Mouse (Mus musculus): Measurements from ENCODE around the gene Heatr1.

- TF ChIP-seq CTCF (IDR thresholded peaks at IDR 0.05; ENCODE audit: low read depth) (no peak), EP300 (IDR thresholded peaks at IDR 0.05; ENCODE audit: low read depth) (no peak)
Observed at GRCm38 (mm10) chr13:12456711-12457110, 61.9 kb downstream of the Heatr1 start.
